Mouse (Mus musculus) limb, embryonic 14.5 days (tissue): ENCODE measurements at regions not wholly inside any gene's neighbourhood (a gene's known extent, or its start where the extent isn't known, plus 50 kb on each side); places are given as distances from the start of the nearest gene placed in this dataset.

Source experiments
- ATAC-seq: fragments of 200-750 bp; cut with Nextera tagmentation; 2 replicates; pipeline ENCODE4 v1.8.0; 2017; ENCODE audit warnings: low read depth, moderate number of reproducible peaks, moderate TSS enrichment; ENCODE audit not compliant: low FRiP score
- DNase-seq: peaks from one replicate; pipeline ENCODE4 v3.0.0-alpha.2; 2015; ENCODE audit warnings: low spot score
- H3K27ac ChIP-seq: fragments of 300-500 bp; sonication (generic); replicated peaks from 2 replicates; pipeline ENCODE4 v1.5.1; 2014; ENCODE audit warnings: low read depth, mild to moderate bottlenecking, low read length, moderate library complexity, mixed read lengths
- H3K27me3 ChIP-seq: fragments of 300-500 bp; sonication (generic); 2 replicates; pipeline ENCODE4 v1.6.1; 2014; ENCODE audit warnings: low read length, mixed read lengths; ENCODE audit not compliant: control insufficient read depth, insufficient read depth
- H3K36me3 ChIP-seq: fragments of 300-500 bp; sonication (generic); 2 replicates; pipeline ENCODE4 v1.6.1; 2014; ENCODE audit warnings: mild to moderate bottlenecking, low read length, moderate library complexity, mixed read lengths; ENCODE audit not compliant: control insufficient read depth, insufficient read depth
- H3K4me1 ChIP-seq: fragments of 300-500 bp; sonication (generic); 2 replicates; pipeline ENCODE4 v1.6.1; 2014; ENCODE audit warnings: antibody characterized with exemption, low read length, mixed read lengths; ENCODE audit not compliant: control insufficient read depth, insufficient read depth
- H3K4me2 ChIP-seq: fragments of 300-500 bp; sonication (generic); replicated peaks from 2 replicates; pipeline ENCODE4 v1.6.1; 2014; ENCODE audit warnings: low read depth, mild to moderate bottlenecking, low read length, moderate library complexity; ENCODE audit not compliant: severe bottlenecking
- H3K4me3 ChIP-seq: fragments of 300-500 bp; sonication (generic); replicated peaks from 2 replicates; pipeline ENCODE4 v1.5.1; 2014; ENCODE audit warnings: low read length
- H3K9ac ChIP-seq: fragments of 300-500 bp; sonication (generic); 2 replicates; pipeline ENCODE4 v1.6.1; 2014; ENCODE audit warnings: mild to moderate bottlenecking, low read depth, low read length, moderate library complexity; ENCODE audit not compliant: severe bottlenecking
- H3K9me3 ChIP-seq: fragments of 300-500 bp; sonication (generic); 2 replicates; pipeline ENCODE4 v1.6.1; 2016; ENCODE audit warnings: low read length; ENCODE audit not compliant: control insufficient read depth
- POLR2A ChIP-seq: fragments of 200-500 bp; IDR thresholded peaks from 2 replicates; pipeline ENCODE4 v1.8.0; 2012; ENCODE audit warnings: inconsistent platforms, mild to moderate bottlenecking, moderate library complexity, borderline replicate concordance; ENCODE audit not compliant: insufficient read depth, insufficient read length; ENCODE audit errors: extremely low read depth
- WGBS: fragments of 180-500 bp; shearing (Covaris S2); extraction: QIAGEN DNeasy Blood & Tissue Kit; methylation state at CpG from one replicate; pipeline ENCODE4 v1.1.7; 2014; 5-methylcytosine and 5-hydroxymethylcytosine counted together

DNA sequence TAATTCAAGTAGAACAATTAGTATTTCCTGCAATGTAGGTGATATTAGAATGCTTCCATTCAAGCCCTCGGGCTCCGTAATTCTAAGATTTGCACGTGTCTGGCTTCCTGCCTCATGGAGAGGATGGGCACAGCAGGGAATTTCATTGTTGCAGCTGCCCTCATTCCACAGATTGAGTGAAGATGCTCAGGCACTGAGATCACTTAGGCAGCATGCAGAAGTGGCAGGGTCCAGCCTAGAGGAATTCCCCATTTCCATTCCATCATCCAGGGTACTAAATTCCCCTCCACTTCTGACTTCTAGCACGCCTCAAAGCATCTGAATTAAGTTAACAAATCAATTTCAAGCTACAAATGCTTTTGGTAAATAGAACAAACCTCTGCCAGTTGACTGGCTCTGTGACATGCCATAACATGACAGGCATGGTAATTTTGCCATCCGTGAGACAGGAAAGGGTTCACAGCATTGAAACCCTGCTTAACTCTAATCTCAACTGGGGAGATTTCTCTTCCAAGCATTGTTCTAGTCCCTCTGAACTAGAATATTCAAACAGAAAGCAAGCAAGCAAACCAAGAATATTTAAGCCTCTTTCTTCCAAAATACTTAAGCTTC, 461.0 kb upstream of the Slc8a1 start:
- no peaks in the 10 kb centered on the region for H3K4me1 ChIP-seq
- no peak for TF ChIP-seq POLR2A
- H3K4me2 ChIP-seq = no peak overlapping the region
- H3K36me3 ChIP-seq = no peaks in the 10 kb centered on the region
- H3K27ac ChIP-seq = no peak overlapping the region
- H3K27me3 ChIP-seq = no peaks in the 10 kb centered on the region
- H3K9me3 ChIP-seq = no peaks in the 10 kb centered on the region
- DNase-seq = no peak
- no peak overlapping the region for H3K4me3 ChIP-seq
- WGBS = 49% methylated on average over 5 of the region's 5 CpGs
- no peak overlapping the region for H3K9ac ChIP-seq
- no peak for ATAC-seq

- H3K9me3 ChIP-seq = no peaks in the 10 kb centered on the region
- no peak overlapping the region for H3K4me3 ChIP-seq
- TF ChIP-seq POLR2A = no peak
- H3K27ac ChIP-seq = no peak overlapping the region
- H3K36me3 ChIP-seq = no peaks in the 10 kb centered on the region
- H3K9ac ChIP-seq = no peak overlapping the region
- DNase-seq = no peak
- H3K4me2 ChIP-seq = no peak overlapping the region
- no peaks in the 10 kb centered on the region for H3K4me1 ChIP-seq
- no peak for ATAC-seq
- no peaks in the 10 kb centered on the region for H3K27me3 ChIP-seq
- WGBS = 67% methylated on average over 2 of the region's 2 CpGs
Measured at GRCm38 (mm10) chr17:82184261-82184660, 446.1 kb upstream of the Slc8a1 start.

DNA sequence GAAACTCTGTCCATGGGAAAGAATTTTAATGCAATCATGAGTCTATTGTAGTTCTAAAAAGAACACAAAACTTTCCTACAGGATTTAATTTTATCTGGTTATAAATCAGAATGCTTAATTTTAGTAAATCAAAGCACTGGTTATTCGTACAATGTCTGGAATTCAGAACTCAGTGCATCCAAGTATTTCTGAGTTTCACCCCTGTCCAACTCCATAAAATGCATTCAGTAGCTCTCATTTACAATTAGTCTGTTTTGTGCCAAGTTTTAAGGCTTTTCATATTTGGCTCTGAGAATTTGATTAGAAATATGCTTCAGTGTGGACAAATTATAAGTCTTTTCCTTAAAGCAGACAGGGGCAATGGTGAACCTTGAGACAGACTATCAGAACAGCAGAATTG, 433.0 kb upstream of the Slc8a1 start:
- WGBS = 80% methylated on average over 1 of the region's 1 CpGs
- ATAC-seq (no peak), DNase-seq (no peak)
- no peak overlapping the region for H3K9ac ChIP-seq
- no peaks in the 10 kb centered on the region for H3K4me1 ChIP-seq
- no peaks in the 10 kb centered on the region for H3K9me3 ChIP-seq
- H3K27ac ChIP-seq = no peak overlapping the region
- no peaks in the 10 kb centered on the region for H3K27me3 ChIP-seq
- no peak for TF ChIP-seq POLR2A
- H3K4me2 ChIP-seq = no peak overlapping the region
- H3K4me3 ChIP-seq = no peak overlapping the region
- no peaks in the 10 kb centered on the region for H3K36me3 ChIP-seq

DNA sequence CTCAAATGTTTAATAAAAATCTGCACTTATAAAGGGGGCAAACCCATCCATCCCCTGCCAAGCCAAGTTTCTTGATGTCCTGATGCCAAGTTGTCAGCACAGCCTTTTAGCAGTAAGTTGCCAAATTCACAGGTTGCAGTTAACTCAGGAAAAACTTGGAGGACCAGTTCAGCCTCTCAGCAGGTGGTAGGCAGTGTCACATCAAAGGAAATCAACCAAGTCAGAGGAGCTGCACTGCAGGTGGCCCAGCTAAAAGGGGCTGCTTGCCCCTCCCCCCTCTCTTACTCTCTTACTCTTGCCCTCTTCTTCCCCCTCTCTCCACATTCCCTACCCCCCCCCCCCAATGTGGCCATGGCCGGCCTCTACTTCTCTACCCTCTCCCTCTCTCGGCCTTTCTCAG, 415.3 kb upstream of the Slc8a1 start:
- Histone ChIP-seq H3K9me3 (no peaks in the 10 kb centered on the region), H3K27ac (no peak overlapping the region), H3K36me3 (no peaks in the 10 kb centered on the region), H3K27me3 (no peaks in the 10 kb centered on the region), H3K4me3 (no peak overlapping the region), H3K4me2 (no peak overlapping the region), H3K9ac (no peak overlapping the region), H3K4me1 (no peaks in the 10 kb centered on the region)
- 28% methylated on average over 2 of the region's 2 CpGs for WGBS
- DNase-seq (no peak), ATAC-seq (no peak)
- TF ChIP-seq POLR2A = no peak

- WGBS = 88% methylated on average over 3 of the region's 3 CpGs
- Histone ChIP-seq H3K9me3 (no peaks in the 10 kb centered on the region), H3K9ac (no peak overlapping the region), H3K27ac (no peak overlapping the region), H3K4me2 (no peak overlapping the region), H3K27me3 (no peaks in the 10 kb centered on the region), H3K36me3 (no peaks in the 10 kb centered on the region), H3K4me3 (no peak overlapping the region), H3K4me1 (no peaks in the 10 kb centered on the region)
- TF ChIP-seq POLR2A = no peak
- ATAC-seq (no peak), DNase-seq (no peak)
Measured at GRCm38 (mm10) chr17:82134843-82135242, 396.7 kb upstream of the Slc8a1 start.

GRCm38 (mm10) chr17:82132941-82133340, 394.8 kb upstream of the Slc8a1 start:
- Histone ChIP-seq H3K9me3 (no peaks in the 10 kb centered on the region), H3K27me3 (no peaks in the 10 kb centered on the region), H3K27ac (no peak overlapping the region), H3K4me2 (no peak overlapping the region), H3K4me3 (no peak overlapping the region), H3K4me1 (no peaks in the 10 kb centered on the region), H3K36me3 (no peaks in the 10 kb centered on the region), H3K9ac (no peak overlapping the region)
- 82% methylated on average over 3 of the region's 3 CpGs for whole genome bisulfite sequencing
- TF ChIP-seq POLR2A = no peak
- DNase-seq (no peak), ATAC-seq (no peak)
